Mouse (Mus musculus) midbrain, embryonic 15.5 days (tissue): ENCODE results near the gene Cdca3. TPM values are rescaled to one million over a fixed set of nuclear protein-coding genes. Genes with fewer than 3 reads are reported as not detected.
A peak's percentile ranks its signal among the peaks of the same experiment; 100 is the strongest.
"Not testable (repeated sequence)": the region's sequence is repeated elsewhere in the genome, so short reads cannot be mapped to it uniquely, and the experiment has no call there.

ENCODE experiments used
- ATAC-seq: fragments of 200-750 bp; cut with Nextera tagmentation; replicated peaks from 2 replicates; pipeline ENCODE4 v1.8.0; 2017; ENCODE audit warnings: moderate TSS enrichment
- H3K27ac ChIP-seq: fragments of 300-500 bp; sonication (generic); 2 replicates; pipeline ENCODE4 v1.5.1; 2015; ENCODE audit warnings: mild to moderate bottlenecking, inconsistent platforms
- H3K27me3 ChIP-seq: fragments of 300-500 bp; sonication (generic); replicated peaks from 2 replicates; pipeline ENCODE4 v1.6.1; 2015; ENCODE audit warnings: inconsistent platforms
- H3K36me3 ChIP-seq: fragments of 300-500 bp; sonication (generic); replicated peaks from 2 replicates; pipeline ENCODE4 v1.6.1; 2015; ENCODE audit warnings: inconsistent platforms
- H3K4me1 ChIP-seq: fragments of 300-500 bp; sonication (generic); 2 replicates; pipeline ENCODE4 v1.6.1; 2015; ENCODE audit warnings: inconsistent platforms
- H3K4me2 ChIP-seq: fragments of 300-500 bp; sonication (generic); 2 replicates; pipeline ENCODE4 v1.6.1; 2015; ENCODE audit warnings: inconsistent platforms, mild to moderate bottlenecking, moderate library complexity
- H3K4me3 ChIP-seq: fragments of 300-500 bp; sonication (generic); 2 replicates; pipeline ENCODE4 v1.5.1; 2015; ENCODE audit warnings: mild to moderate bottlenecking, inconsistent platforms
- H3K9ac ChIP-seq: fragments of 300-500 bp; sonication (generic); 2 replicates; pipeline ENCODE4 v1.6.1; 2015; ENCODE audit warnings: mild to moderate bottlenecking, inconsistent platforms
- H3K9me3 ChIP-seq: fragments of 300-500 bp; sonication (generic); 2 replicates; pipeline ENCODE4 v1.6.1; 2016; ENCODE audit warnings: inconsistent platforms
- WGBS: fragments of 180-500 bp; shearing (Covaris S2); methylation state at CpG from one replicate; pipeline ENCODE4 v1.1.7; 2015; ENCODE audit warnings: mixed read lengths; 5-methylcytosine and 5-hydroxymethylcytosine counted together
- polyA plus RNA-seq: library from polyadenylated mRNA; unstranded; fragments of >200 nt; fragmentation: Nextera tagmentation; extraction: Ambion mirVana; gene quantifications from 2 replicates; pipeline ENCODE4 v1.2.1, GENCODE M21; 2015

Gene Cdca3
- polyA plus RNA-seq, 1 experiment from 2014 or later, result 23.2 TPM

DNA sequence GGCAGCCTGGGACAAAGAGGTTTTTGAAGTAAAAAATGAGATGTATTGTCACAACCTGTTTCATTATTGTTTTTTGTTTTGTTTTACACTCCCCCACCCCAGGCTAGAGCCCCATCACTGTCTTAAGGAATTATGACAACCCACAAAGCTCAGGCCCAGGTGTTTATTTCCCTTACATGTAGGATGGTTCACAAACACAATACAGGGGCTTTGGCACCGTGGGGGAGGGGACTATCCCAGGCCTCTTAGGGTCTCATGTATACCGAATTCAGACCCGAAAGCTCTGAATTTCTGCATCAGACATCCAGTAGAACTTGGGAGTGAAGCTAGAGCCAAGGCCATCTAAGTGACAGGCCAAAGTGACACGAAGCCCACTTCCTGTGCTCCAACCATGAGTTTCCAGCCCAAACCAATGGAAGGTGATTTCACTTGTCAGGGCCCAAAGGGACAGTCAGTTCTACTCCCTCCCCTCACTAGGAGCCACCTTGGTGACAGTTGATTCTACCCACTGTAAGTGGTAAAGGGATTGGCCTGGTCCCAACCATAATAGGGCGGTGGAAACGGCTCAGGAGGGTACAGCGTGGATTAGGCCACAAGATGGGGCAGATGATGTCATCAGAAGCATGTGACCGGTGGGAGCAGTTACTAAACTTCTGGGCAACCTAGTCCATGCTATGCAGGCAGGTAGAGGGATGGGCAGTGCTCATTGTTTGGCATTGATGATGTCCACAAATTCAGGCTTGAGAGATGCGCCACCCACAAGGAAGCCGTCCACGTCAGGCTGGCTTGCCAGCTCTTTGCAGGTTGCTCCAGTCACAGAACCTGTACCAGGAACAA is 18.6 kb upstream of the Cdca3 start:
- H3K27me3 ChIP-seq, ATAC-seq, H3K4me2 ChIP-seq, H3K9me3 ChIP-seq, H3K9ac ChIP-seq, H3K27ac ChIP-seq, H3K36me3 ChIP-seq, H3K4me3 ChIP-seq: not testable (repeated sequence)
- 83% methylated on average over 11 of the region's 11 CpGs for WGBS
- H3K4me1 ChIP-seq, result peaks cover 49% of the 10 kb centered on the region

DNA sequence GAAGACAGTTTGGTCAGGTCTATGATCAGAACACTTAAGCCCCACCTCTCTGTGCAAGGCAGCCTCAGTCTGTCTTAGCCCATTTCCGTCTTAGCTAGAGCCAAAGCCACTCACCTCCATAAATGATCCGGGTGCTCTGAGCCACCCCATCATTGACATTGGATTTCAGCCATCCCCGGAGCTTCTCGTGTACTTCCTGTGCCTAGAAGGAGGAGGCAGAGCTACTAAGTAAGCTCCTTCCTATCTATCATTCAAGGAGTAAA is 18.0 kb upstream of the Cdca3 start:
- ATAC-seq, result no peak
- Histone ChIP-seq H3K4me2 (no peak overlapping the region), H3K9ac (no peak overlapping the region), H3K4me3 (no peak overlapping the region), H3K4me1 (peaks cover 44% of the 10 kb centered on the region), H3K27me3 (no peaks in the 10 kb centered on the region), H3K9me3 (no peaks in the 10 kb centered on the region), H3K36me3 (0 out of 2 replicates have a peak, but pooled peaks cover 4% of the 10 kb centered on the region), H3K27ac (no peak overlapping the region)
- WGBS, result 86% methylated on average over 4 of the region's 4 CpGs

DNA sequence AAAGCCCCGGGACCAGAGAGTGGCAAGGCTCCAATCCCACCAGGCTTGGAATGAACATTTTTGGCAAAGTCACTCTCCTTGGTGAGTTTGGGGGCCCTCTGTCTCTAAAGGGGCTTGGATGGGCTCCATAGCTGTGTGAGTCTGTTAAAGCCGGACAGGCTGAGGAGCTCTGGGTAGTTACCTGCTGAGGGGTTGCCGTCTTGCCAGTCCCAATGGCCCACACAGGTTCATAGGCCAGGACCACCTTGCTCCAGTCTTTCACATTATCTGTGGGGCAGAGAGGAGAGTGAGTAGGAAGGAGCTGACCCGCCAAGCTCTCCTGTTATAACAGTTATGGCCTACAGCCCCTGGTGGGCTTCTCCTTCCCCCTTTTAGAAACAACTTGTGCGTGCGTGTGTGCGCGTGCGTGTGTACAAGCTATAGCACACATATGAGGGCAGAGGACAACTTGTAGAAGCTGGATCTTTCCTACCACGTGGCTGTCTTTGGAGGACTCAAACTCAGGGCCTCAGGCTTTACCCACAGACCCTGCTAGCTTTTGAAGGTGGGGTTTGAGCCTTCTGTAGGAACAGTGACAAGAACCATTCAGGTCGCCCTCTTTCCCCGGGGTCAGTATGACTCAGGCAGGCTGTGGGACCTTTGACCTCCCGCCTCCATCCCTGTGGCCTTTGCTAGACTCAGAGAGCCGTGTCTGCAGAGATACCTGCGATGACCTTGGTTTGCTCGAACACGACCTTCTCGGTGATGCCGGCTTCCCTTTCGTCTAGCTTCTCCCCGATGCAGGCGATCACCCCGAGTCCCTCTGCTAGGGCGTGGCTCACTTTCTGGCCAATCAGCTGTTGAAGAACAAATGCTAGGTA is 17.4 kb upstream of the Cdca3 start:
- no peaks in the 10 kb centered on the region for H3K27me3 ChIP-seq
- ATAC-seq, result no peak
- H3K4me2 ChIP-seq, result peak overlapping the region; percentile 87
- 84% methylated on average over 24 of the region's 24 CpGs for WGBS
- H3K9me3 ChIP-seq, result no peaks in the 10 kb centered on the region
- H3K9ac ChIP-seq, result no peak overlapping the region
- peaks cover 39% of the 10 kb centered on the region for H3K4me1 ChIP-seq
- no peak overlapping the region for H3K27ac ChIP-seq
- peak overlapping the region; percentile 59; the same call in 1 of the 2 replicates for H3K4me3 ChIP-seq
- H3K36me3 ChIP-seq, result peaks cover 4% of the 10 kb centered on the region; the same call in 1 of the 2 replicates

DNA sequence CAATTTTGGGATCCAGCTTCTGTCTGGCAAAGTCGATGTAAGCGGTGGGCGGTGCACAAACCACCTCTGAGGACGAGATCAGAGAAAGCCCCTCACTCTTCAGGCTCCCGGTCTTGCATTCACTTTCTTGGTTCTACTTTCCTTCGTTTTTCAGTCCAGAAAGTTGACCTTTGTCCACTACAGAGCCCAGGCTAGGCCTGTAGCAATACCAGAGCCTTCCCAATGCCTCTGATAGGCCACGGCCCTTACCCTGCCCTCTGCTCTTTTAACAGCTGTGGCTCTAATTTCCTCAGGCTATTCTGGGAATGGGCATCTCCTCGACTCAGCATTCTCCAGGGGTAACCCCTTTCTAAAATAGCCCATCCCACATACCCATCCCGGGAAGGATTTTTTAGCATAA is 16.5 kb upstream of the Cdca3 start:
- peak overlapping the region; percentile 84 for H3K27ac ChIP-seq
- 18% methylated on average over 9 of the region's 9 CpGs for WGBS
- no peaks in the 10 kb centered on the region for H3K9me3 ChIP-seq
- peaks cover 12% of the 10 kb centered on the region; the same call in 1 of the 2 replicates for H3K36me3 ChIP-seq
- no peaks in the 10 kb centered on the region for H3K27me3 ChIP-seq
- no peak for ATAC-seq
- peak overlapping the region; percentile 59 for H3K4me3 ChIP-seq
- peak overlapping the region; percentile 63 for H3K9ac ChIP-seq
- H3K4me2 ChIP-seq, result peak overlapping the region; percentile 87
- H3K4me1 ChIP-seq, result peaks cover 39% of the 10 kb centered on the region

DNA sequence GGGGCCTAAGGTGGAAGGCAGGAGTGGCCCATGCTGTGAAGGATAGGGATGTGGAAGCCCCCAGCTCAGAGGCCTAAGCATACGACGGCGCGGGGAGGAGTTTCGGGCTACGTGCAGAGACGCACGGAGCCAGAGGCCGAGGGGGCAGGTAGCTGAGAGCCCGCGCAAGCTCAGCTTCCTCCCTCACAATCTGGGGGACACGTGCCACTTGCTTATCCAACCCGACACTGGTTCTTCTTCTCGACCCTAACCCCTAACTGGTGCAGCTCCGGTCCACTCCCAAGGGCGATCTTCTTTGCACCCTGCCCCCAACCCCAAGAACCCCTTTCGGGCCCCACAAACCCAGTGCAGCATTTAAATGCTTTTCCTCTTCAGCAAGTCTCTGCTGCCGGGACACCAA is 15.9 kb upstream of the Cdca3 start:
- peak overlapping the region; percentile 59 for H3K4me3 ChIP-seq
- H3K4me1 ChIP-seq, result peaks cover 35% of the 10 kb centered on the region
- H3K27ac ChIP-seq, result peak overlapping the region; percentile 84
- WGBS, result 0% methylated on average over 18 of the region's 18 CpGs
- peak; percentile 85 for ATAC-seq
- no peaks in the 10 kb centered on the region for H3K27me3 ChIP-seq
- H3K9ac ChIP-seq, result peak overlapping the region; percentile 63
- H3K9me3 ChIP-seq, result no peaks in the 10 kb centered on the region
- H3K36me3 ChIP-seq, result peaks cover 19% of the 10 kb centered on the region; the same call in 1 of the 2 replicates
- peak overlapping the region; percentile 87 for H3K4me2 ChIP-seq

DNA sequence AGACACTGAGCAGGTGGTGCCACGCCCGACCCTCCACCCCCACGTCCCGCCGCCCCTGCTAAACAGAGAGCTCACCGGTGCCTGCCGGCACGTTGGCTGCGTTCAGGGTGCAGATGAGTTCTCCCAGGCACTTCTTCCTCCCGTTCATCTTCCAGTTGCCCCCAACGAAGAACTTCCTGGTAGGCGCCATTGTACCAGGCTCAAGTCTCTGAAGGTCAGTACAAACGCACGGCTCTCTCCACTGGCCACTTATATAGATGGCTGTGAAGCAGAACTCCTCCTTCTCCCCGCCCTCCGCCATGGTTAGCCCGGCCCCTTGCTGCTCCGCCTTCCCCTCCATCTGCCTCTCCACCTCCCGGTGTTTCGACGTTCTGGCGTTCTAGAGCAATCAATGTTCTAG is 15.4 kb upstream of the Cdca3 start, which contains the start of gene Tpi1:
TSS of gene Tpi1 (minus strand) at position 364 of the 400 bp plus-strand sequence.
- ATAC-seq, result peak; percentile 89
- under 1% methylated on average over 22 of the region's 22 CpGs for WGBS

DNA sequence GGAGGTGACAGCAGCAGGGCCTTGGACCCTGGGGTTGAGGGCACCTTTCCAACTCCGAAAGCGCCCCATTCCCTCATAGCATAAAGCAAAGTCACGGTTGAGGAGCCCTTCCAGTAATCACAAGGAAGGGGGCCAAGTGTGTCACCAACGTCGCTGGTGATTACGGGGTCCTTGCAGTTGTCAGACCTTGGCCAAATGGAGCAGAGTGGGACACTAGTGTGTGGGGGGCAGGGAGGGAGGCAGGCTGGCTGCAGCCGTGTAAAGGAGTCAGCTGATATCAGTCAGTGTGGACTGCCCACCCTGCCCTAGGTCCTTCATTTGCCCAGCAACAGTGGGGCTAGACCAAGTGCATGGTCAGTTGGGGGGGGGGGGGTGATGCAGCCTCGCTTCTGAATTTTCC is 14.9 kb upstream of the Cdca3 start:
- Histone ChIP-seq H3K9ac (peak overlapping the region; percentile 63), H3K4me3 (peak overlapping the region; percentile 59), H3K4me1 (peaks cover 30% of the 10 kb centered on the region), H3K9me3 (no peaks in the 10 kb centered on the region), H3K27ac (peak overlapping the region; percentile 84), H3K36me3 (peaks cover 28% of the 10 kb centered on the region; the same call in 1 of the 2 replicates), H3K27me3 (no peaks in the 10 kb centered on the region), H3K4me2 (peak overlapping the region; percentile 87)
- peak; percentile 56 for ATAC-seq
- 37% methylated on average over 8 of the region's 8 CpGs for WGBS

More for the DNA sequence above, 15.4 kb upstream of the Cdca3 start, which contains the start of gene Tpi1:
- Histone ChIP-seq H3K4me3 (peak within 1 kb of the TSS; percentile 59), H3K27ac (peak within 1 kb of the TSS; percentile 84), H3K36me3 (peaks cover 23% of the 10 kb centered on the region; the same call in 1 of the 2 replicates), H3K4me2 (peak within 1 kb of the TSS; percentile 87), H3K27me3 (no peaks in the 10 kb centered on the region), H3K4me1 (peaks cover 35% of the 10 kb centered on the region), H3K9me3 (no peaks in the 10 kb centered on the region), H3K9ac (peak within 1 kb of the TSS; percentile 63)

DNA sequence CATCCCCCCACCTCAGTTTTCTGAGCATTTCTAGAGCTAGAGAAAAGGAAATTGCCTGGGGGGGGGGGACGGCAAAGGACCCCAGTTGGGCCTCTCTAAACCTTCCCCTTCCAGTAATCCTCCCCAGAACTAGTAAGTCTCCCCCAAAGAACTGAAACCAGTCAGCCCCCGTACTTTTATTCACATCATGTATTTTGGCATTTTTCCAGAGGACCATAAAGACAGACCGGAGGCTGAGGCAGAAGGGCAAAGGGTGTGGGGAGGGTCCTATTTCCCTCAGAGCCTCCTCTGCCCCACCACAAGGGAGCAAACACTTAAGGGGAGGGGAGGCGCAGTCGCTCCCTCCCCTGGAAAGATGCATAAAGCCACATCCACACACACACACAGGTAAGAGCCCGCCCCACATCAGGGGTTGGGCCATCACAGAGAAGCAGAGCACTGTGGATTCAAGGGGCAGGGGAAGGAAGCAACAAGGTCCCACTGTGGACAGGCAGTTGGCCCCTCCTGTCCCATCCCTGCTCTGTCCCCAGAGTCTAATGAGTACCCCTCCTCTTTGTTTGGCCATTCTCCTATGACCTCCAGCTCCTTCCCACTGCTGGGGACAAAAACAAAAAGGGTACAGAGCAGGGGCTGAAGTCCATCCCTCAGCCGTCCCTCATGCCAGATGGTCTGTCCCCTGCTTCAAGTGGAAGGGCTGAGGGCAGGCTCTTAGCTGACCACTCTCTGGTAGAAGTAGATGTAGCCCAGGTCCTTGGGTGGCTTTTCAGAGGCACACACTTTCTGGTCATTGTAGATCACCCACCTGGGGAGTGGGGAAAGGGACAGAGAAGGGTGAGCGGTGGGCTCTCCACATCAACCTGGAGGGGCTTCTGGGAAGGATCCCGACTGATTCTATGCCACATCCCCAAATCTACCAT is 14.2 kb upstream of the Cdca3 start:
- H3K4me1 ChIP-seq, result peaks cover 25% of the 10 kb centered on the region
- H3K27ac ChIP-seq, result no peak overlapping the region
- no peaks in the 10 kb centered on the region for H3K9me3 ChIP-seq
- ATAC-seq, result no peak
- no peak overlapping the region for H3K4me3 ChIP-seq
- no peak overlapping the region for H3K4me2 ChIP-seq
- H3K36me3 ChIP-seq, result peaks cover 35% of the 10 kb centered on the region
- no peaks in the 10 kb centered on the region for H3K27me3 ChIP-seq
- 68% methylated on average over 9 of the region's 9 CpGs for WGBS
- H3K9ac ChIP-seq, result no peak overlapping the region

DNA sequence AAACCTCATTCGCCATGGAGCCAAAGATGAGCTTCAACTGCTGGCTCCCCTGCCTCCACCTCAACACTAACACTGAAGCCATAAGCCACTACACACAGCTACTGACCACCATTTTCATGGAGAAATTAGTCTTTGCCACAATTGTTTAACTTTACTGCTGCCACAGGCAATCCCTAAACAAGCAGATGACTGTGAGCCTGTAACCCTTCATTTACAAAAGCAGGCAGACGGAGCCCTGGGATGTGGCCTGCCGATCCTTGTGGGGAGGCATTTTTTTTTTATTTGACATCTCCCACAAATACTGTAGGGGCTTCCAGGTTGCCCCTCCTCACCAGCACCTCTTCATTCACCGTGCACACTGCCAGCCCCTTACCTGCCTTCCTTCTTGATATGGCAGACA is 12.7 kb upstream of the Cdca3 start:
- H3K4me1 ChIP-seq, result peaks cover 22% of the 10 kb centered on the region
- H3K36me3 ChIP-seq, result peaks cover 48% of the 10 kb centered on the region
- no peak overlapping the region for H3K4me3 ChIP-seq
- no peaks in the 10 kb centered on the region for H3K27me3 ChIP-seq
- H3K4me2 ChIP-seq, result no peak overlapping the region
- H3K27ac ChIP-seq, result no peak overlapping the region
- no peak for ATAC-seq
- no peaks in the 10 kb centered on the region for H3K9me3 ChIP-seq
- H3K9ac ChIP-seq, result no peak overlapping the region
- WGBS, result 91% methylated on average over 4 of the region's 4 CpGs

DNA sequence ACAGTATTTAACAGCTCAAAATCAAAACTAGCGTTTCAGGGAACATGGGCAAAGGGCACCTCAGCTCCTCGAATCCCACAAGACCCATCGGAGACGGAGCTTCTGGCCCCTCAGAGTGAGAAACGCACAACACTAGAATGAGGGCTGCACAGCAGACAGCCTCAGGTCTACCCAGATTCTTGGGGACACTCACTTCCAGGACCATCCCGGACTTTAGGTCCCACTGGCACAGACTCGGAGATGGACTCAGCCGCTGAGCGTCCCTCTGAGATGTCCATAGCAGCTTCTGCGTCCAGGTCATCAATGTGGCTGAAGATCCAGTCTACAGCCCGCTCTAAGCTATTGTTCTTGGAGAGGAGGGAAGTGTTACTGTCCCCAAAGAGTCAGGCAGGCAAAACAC is 12.2 kb upstream of the Cdca3 start:
- no peaks in the 10 kb centered on the region for H3K9me3 ChIP-seq
- peaks cover 49% of the 10 kb centered on the region for H3K36me3 ChIP-seq
- H3K9ac ChIP-seq, result no peak overlapping the region
- H3K27ac ChIP-seq, result no peak overlapping the region
- no peak for ATAC-seq
- H3K4me1 ChIP-seq, result peaks cover 17% of the 10 kb centered on the region
- H3K4me2 ChIP-seq, result no peak overlapping the region
- no peak overlapping the region for H3K4me3 ChIP-seq
- H3K27me3 ChIP-seq, result no peaks in the 10 kb centered on the region
- WGBS, result 96% methylated on average over 11 of the region's 11 CpGs

DNA sequence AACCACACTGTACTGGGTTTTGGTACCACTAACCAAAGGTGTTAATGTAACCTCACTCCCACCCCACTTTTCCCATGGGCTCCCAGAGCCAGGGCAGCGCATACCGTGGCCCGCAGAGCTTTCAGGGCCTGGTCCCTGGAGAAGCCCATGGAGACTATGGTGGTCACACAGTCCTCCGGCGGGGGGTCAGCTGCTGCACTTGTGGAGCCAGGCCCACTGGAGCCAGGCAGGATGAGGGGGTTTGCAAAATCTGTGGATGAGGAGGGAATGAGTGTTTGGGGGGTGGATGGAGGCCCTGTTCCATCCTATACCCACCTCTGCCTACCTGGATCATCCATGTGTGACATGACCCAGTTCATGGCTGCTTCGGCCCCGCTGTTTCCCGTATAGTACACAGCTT is 11.8 kb upstream of the Cdca3 start:
- Histone ChIP-seq H3K4me2 (no peak overlapping the region), H3K4me1 (peaks cover 12% of the 10 kb centered on the region), H3K36me3 (peaks cover 53% of the 10 kb centered on the region), H3K9ac (no peak overlapping the region), H3K27ac (no peak overlapping the region), H3K4me3 (no peak overlapping the region), H3K27me3 (no peaks in the 10 kb centered on the region), H3K9me3 (no peaks in the 10 kb centered on the region)
- 93% methylated on average over 8 of the region's 8 CpGs for WGBS
- no peak for ATAC-seq
